Mouse (Mus musculus) cerebellum, adult 8-10 months (tissue): ENCODE results near the gene Duoxa2.

ENCODE experiments used
- DNase-seq: peaks from one replicate; pipeline ENCODE4 v3.0.0; 2022

The Duoxa2 gene

GRCm38 (mm10) chr2:122298596-122299490 is at the start of gene Duoxa2:
TSS of gene Duoxa2 (plus strand) at chr2:122298900.
- peak; percentile 7 for DNase-seq

- DNase-seq = no peak
Measured at GRCm38 (mm10) chr2:122255997-122256396, 42.7 kb upstream of the Duoxa2 start.

- DNase-seq = no peak
Measured at GRCm38 (mm10) chr2:122260729-122261128, 38.0 kb upstream of the Duoxa2 start.

- DNase-seq = no peak
Measured at GRCm38 (mm10) chr2:122264690-122265089, 34.0 kb upstream of the Duoxa2 start.

GRCm38 (mm10) chr2:122266407-122267193 is 32.1 kb upstream of the Duoxa2 start:
- DNase-seq = no peak

GRCm38 (mm10) chr2:122278769-122279168 is 19.9 kb upstream of the Duoxa2 start:
- no peak for DNase-seq

- no peak for DNase-seq
Measured at GRCm38 (mm10) chr2:122284091-122284490, 14.6 kb upstream of the Duoxa2 start.

- DNase-seq = no peak
Measured at GRCm38 (mm10) chr2:122286137-122286536, 12.6 kb upstream of the Duoxa2 start.

- DNase-seq = no peak
Measured at GRCm38 (mm10) chr2:122294916-122295315, 3.8 kb upstream of the Duoxa2 start.

- DNase-seq = no peak
Measured at GRCm38 (mm10) chr2:122297271-122298095, 1.2 kb upstream of the Duoxa2 start.

GRCm38 (mm10) chr2:122298096-122298499 is 602 bp upstream of the Duoxa2 start, which contains the start of gene Duox2:
TSS of gene Duox2 (minus strand) at chr2:122298449.
- DNase-seq = no peak

GRCm38 (mm10) chr2:122299911-122300655 is 1.4 kb downstream of the Duoxa2 start:
- no peak for DNase-seq

GRCm38 (mm10) chr2:122300656-122301020 is 1.9 kb downstream of the Duoxa2 start:
- DNase-seq = no peak

- DNase-seq = peak; percentile 35
Measured at GRCm38 (mm10) chr2:122301081-122301920, 2.6 kb downstream of the Duoxa2 start.

- no peak for DNase-seq
Measured at GRCm38 (mm10) chr2:122301921-122302573, 3.3 kb downstream of the Duoxa2 start.

- peak; percentile 54 for DNase-seq
Measured at GRCm38 (mm10) chr2:122302574-122303241, 4.0 kb downstream of the Duoxa2 start.

GRCm38 (mm10) chr2:122304544-122304943 is 5.8 kb downstream of the Duoxa2 start:
- DNase-seq = no peak

- no peak for DNase-seq
Measured at GRCm38 (mm10) chr2:122305097-122305892, 6.6 kb downstream of the Duoxa2 start.

- DNase-seq = no peak
Measured at GRCm38 (mm10) chr2:122306184-122306583, 7.5 kb downstream of the Duoxa2 start.
